Mouse (Mus musculus) kidney, embryonic 15.5 days (tissue): ENCODE measurements at regions not wholly inside any gene's neighbourhood (a gene's known extent, or its start where the extent isn't known, plus 50 kb on each side); places are given as distances from the start of the nearest gene placed in this dataset.

Experiments used
- ATAC-seq: fragments of 200-750 bp; cut with Nextera tagmentation; replicated peaks from 2 replicates; pipeline ENCODE4 v1.8.0; 2017; ENCODE audit warnings: moderate TSS enrichment; ENCODE audit not compliant: low FRiP score
- H3K27ac ChIP-seq: fragments of 300-500 bp; sonication (generic); 2 replicates; pipeline ENCODE4 v1.5.1; 2015; ENCODE audit warnings: mild to moderate bottlenecking, inconsistent platforms
- H3K27me3 ChIP-seq: fragments of 300-500 bp; sonication (generic); 2 replicates; pipeline ENCODE4 v1.6.1; 2015; ENCODE audit warnings: inconsistent platforms
- H3K36me3 ChIP-seq: fragments of 300-500 bp; sonication (generic); 2 replicates; pipeline ENCODE4 v1.6.1; 2015; ENCODE audit warnings: inconsistent platforms
- H3K4me1 ChIP-seq: fragments of 300-500 bp; sonication (generic); 2 replicates; pipeline ENCODE4 v1.6.1; 2015; ENCODE audit warnings: inconsistent platforms
- H3K4me2 ChIP-seq: fragments of 300-500 bp; sonication (generic); 2 replicates; pipeline ENCODE4 v1.6.1; 2015; ENCODE audit warnings: moderate library complexity, mild to moderate bottlenecking, inconsistent platforms
- H3K4me3 ChIP-seq: fragments of 300-500 bp; sonication (generic); replicated peaks from 2 replicates; pipeline ENCODE4 v1.5.1; 2015; ENCODE audit warnings: mild to moderate bottlenecking, inconsistent platforms
- H3K9ac ChIP-seq: fragments of 300-500 bp; sonication (generic); 2 replicates; pipeline ENCODE4 v1.6.1; 2015; ENCODE audit warnings: mild to moderate bottlenecking, inconsistent platforms
- H3K9me3 ChIP-seq: fragments of 300-500 bp; sonication (generic); replicated peaks from 2 replicates; pipeline ENCODE4 v1.6.1; 2016; ENCODE audit warnings: inconsistent platforms
- WGBS: fragments of 180-500 bp; shearing (Covaris S2); methylation state at CpG from one replicate; pipeline ENCODE4 v1.1.7; 2015; ENCODE audit warnings: mixed read lengths; 5-methylcytosine and 5-hydroxymethylcytosine counted together

DNA sequence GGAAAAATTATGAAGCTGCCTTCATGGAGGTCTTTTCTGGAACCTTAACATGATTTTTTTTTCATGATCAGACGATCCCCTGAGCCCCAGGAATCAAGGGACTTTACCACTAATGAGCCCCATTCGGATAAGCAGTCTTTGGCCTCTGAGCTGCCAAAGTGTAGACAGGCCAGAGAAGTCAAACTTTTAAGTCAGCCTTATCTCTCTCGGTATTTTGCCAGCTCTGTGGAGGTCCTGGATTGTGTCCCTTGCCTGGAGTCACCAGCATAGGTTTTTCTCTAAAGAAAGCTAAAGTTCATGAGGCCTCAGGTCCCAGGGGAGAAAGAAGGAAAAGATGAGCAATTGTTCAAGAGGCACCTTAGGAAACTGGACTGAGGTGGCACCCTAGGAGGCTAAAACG, 222.7 kb upstream of the Adamts9 start:
- no peak for ATAC-seq
- Histone ChIP-seq H3K27ac (no peak overlapping the region), H3K9me3 (no peaks in the 10 kb centered on the region), H3K4me1 (peaks cover 13% of the 10 kb centered on the region), H3K4me3 (no peak overlapping the region), H3K36me3 (no peaks in the 10 kb centered on the region), H3K4me2 (no peak overlapping the region), H3K27me3 (no peaks in the 10 kb centered on the region), H3K9ac (no peak overlapping the region)
- 69% methylated on average over 4 of the region's 4 CpGs for WGBS

DNA sequence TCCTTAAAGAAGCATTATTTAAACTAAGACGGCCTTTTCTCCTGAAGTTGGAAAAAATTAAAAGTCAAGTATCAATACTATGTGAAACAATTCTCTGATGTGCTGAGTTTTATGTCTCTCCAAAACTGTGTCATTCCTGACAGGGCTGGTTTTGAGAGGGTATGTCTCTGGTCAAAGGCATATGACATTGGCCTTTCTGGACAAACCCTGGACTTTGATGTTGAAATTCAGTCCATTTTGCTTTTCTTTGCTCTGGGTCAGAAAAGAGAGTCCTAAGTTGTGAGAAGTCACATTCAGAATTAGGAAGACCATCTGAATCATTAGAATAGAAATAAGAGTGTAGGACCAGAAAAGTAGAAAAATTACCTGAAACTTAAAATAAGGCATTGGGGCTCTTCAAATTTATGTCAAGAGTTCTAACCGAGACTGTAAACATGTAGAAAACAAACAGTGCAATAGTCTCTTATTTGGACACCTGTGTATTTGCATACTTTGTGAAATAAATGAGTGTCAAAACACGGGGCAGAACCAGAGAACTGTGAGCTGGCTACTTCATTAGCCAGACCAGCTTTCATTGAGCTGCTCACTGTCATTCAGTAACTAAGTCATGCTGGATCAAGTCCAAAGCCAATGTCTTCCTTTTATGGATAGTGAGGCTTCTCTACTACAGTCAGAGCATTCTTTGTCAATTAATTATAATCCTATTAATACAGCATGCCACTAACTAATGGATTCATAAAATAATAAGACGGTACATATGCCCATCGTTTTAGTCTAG, 209.3 kb upstream of the Adamts9 start:
- WGBS = 83% methylated on average over 5 of the region's 5 CpGs
- no peak for ATAC-seq
- Histone ChIP-seq H3K4me1 (peaks cover 7% of the 10 kb centered on the region; the same call in 1 of the 2 replicates), H3K27me3 (no peaks in the 10 kb centered on the region), H3K4me2 (no peak overlapping the region), H3K27ac (no peak overlapping the region), H3K9me3 (no peaks in the 10 kb centered on the region), H3K4me3 (no peak overlapping the region), H3K36me3 (no peaks in the 10 kb centered on the region), H3K9ac (no peak overlapping the region)

DNA sequence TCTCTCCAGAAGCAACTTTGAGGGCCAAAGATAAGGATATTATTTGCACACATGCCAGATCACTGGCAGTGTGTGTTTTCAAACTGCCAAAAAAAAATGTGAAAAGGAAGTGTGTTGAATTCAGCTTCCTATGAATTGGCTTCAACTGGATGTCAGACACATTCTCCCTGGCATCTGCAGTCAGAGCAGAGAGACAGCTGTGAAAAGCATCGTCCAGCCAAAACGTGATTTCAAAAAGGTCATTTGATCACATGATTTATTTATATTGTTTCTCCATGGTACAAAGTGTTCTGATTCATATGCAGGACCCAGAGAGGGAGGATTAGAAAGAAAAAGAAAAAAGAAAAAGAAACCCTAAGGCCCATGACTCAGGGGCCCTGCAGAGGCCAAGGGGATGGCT, 207.2 kb upstream of the Adamts9 start:
- ATAC-seq = no peak
- 47% methylated on average over 2 of the region's 2 CpGs for WGBS

DNA sequence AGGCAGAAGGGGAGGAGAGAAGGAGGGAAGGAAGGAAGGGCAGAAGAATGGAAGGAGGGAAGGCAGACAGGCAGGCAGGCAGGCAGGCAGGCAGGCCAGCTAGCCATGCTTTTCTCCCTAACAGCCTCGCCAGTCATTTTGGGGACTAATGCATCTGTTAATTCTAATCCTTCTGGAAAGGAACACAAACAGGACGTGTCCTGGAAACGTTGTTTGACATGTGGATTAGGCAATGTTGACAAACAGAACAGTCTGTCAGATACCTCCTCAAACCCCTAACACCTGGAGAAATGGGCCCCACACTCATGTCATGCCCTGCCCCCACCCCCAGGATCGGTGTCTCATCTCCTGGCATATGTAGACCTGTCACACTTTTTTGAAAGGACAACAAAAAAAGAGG, 206.7 kb upstream of the Adamts9 start:
- H3K9me3 ChIP-seq = no peaks in the 10 kb centered on the region
- no peak overlapping the region for H3K27ac ChIP-seq
- no peaks in the 10 kb centered on the region for H3K36me3 ChIP-seq
- H3K4me1 ChIP-seq = peaks cover 7% of the 10 kb centered on the region; the same call in 1 of the 2 replicates
- no peak overlapping the region for H3K4me2 ChIP-seq
- WGBS = 54% methylated on average over 4 of the region's 4 CpGs
- no peak overlapping the region for H3K4me3 ChIP-seq
- H3K27me3 ChIP-seq = no peaks in the 10 kb centered on the region
- no peak for ATAC-seq
- no peak overlapping the region for H3K9ac ChIP-seq

More for the DNA sequence above, 207.2 kb upstream of the Adamts9 start:
- Histone ChIP-seq H3K27ac (0 out of 2 replicates have a peak overlapping the region, but pooled peaks have one; percentile 54), H3K9ac (no peak overlapping the region), H3K4me2 (no peak overlapping the region), H3K36me3 (no peaks in the 10 kb centered on the region), H3K4me1 (peaks cover 7% of the 10 kb centered on the region; the same call in 1 of the 2 replicates), H3K27me3 (no peaks in the 10 kb centered on the region), H3K9me3 (no peaks in the 10 kb centered on the region), H3K4me3 (no peak overlapping the region)

DNA sequence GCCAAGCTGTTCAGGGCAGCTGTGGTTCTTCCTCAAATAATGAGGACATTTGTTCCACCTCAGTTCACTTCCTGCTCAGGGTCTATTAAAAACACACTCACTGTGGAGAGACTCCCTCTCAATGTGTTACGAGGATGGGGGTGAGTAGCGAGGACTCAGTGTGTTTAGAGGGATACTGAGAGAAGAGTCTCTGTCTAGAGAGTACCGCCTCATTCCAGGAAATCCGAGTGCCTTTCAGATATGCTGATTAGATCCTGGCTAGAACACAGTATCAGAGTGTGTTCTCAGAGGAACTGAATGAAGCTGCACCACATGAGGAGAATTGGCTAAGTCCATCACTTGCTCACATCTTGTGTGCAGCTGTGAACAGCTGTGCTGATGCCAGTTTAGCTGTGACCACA, 197.0 kb upstream of the Adamts9 start:
- Histone ChIP-seq H3K4me1 (0 out of 2 replicates have a peak, but pooled peaks cover 7% of the 10 kb centered on the region), H3K27ac (0 out of 2 replicates have a peak overlapping the region, but pooled peaks have one; percentile 41), H3K36me3 (no peaks in the 10 kb centered on the region), H3K4me3 (no peak overlapping the region), H3K9me3 (no peaks in the 10 kb centered on the region), H3K27me3 (no peaks in the 10 kb centered on the region), H3K9ac (no peak overlapping the region), H3K4me2 (no peak overlapping the region)
- peak; percentile 82 for ATAC-seq
- 12% methylated on average over 4 of the region's 4 CpGs for WGBS

DNA sequence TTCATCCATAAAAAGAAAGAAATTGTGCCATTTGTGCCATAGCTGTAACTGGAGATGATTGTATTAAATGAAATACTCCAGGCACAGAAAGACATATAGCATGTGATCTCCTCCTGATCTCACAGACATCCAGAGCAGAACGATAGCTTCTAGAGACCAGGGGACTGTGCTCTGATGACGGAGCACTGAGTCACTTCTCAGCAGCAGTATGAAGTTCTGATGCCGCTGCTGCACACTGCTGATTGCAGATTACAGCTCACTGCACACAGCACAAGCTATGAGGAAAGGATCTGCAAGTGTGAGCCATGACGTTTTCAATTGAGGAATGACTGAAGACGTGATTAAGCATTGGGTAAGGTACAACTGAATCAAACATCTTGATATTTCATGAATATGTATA, 190.6 kb upstream of the Adamts9 start:
- no peak overlapping the region for H3K4me3 ChIP-seq
- H3K4me1 ChIP-seq = no peaks in the 10 kb centered on the region
- no peak overlapping the region for H3K9ac ChIP-seq
- no peaks in the 10 kb centered on the region for H3K27me3 ChIP-seq
- H3K9me3 ChIP-seq = no peaks in the 10 kb centered on the region
- 68% methylated on average over 5 of the region's 5 CpGs for WGBS
- no peak for ATAC-seq
- H3K4me2 ChIP-seq = no peak overlapping the region
- no peaks in the 10 kb centered on the region for H3K36me3 ChIP-seq
- H3K27ac ChIP-seq = no peak overlapping the region

DNA sequence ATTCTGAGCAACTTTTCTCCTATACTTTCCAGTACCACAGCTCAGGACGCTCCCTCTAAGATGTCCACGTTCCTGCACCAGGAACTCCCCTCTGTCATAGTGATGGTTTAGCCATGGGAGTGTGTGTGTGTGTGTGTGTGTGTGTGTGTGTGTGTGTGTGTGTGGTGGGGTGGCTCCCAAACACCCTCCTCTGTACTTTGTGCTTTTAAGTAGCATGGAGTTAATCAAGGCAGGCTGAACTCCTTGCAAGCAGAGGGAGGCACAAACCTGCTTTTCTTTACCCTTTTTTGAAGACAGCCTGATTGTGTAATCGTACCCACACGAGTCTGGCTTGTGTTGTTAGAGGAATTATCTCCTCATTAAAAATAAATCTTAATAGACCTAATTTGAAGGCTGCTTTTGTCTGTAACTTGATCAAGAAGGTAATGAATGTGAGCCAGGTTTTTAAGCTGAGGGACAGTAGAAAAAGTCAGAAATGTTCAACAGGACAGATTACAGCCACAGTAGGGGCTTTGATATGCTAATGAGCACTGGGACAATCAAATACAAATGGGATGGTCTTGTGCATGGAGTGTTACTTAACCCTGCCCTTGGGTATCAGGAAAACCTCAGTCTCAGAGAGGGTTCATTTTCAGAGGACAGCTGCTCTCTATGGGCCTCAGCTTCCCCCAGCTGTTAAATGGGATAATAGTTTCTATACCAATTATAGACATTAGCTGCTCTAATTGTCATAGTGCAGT, 187.8 kb upstream of the Adamts9 start:
- no peaks in the 10 kb centered on the region for H3K9me3 ChIP-seq
- no peak overlapping the region for H3K27ac ChIP-seq
- no peak for ATAC-seq
- no peak overlapping the region for H3K9ac ChIP-seq
- no peak overlapping the region for H3K4me3 ChIP-seq
- 40% methylated on average over 4 of the region's 4 CpGs for WGBS
- H3K36me3 ChIP-seq = no peaks in the 10 kb centered on the region
- no peaks in the 10 kb centered on the region for H3K4me1 ChIP-seq
- no peaks in the 10 kb centered on the region for H3K27me3 ChIP-seq
- H3K4me2 ChIP-seq = no peak overlapping the region

DNA sequence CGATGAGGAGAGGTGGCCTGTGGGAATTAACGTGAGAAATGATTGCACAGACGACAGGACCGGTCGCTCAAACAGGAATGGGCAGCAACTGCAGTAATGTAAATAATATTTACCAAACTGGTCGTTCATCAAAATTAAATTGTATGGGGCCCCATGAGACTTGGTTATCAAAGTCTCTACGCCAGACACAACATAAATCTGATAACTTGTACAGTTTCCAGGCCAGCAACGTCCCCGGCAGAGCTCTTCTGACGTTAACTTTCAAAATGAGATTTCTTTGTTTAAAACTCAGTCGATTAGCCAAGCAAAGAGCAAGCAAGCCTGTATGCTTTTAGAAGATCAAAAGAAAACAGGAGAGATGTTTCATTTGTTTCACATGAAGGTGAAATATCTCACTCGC, 176.2 kb upstream of the Adamts9 start:
- no peaks in the 10 kb centered on the region for H3K36me3 ChIP-seq
- H3K4me2 ChIP-seq = 0 out of 2 replicates have a peak overlapping the region, but pooled peaks have one; percentile 7
- no peaks in the 10 kb centered on the region for H3K27me3 ChIP-seq
- peaks cover 8% of the 10 kb centered on the region; the same call in 1 of the 2 replicates for H3K4me1 ChIP-seq
- no peak overlapping the region for H3K9ac ChIP-seq
- no peak for ATAC-seq
- 51% methylated on average over 12 of the region's 12 CpGs for WGBS
- H3K27ac ChIP-seq = peak overlapping the region; percentile 57
- no peaks in the 10 kb centered on the region for H3K9me3 ChIP-seq
- H3K4me3 ChIP-seq = no peak overlapping the region

DNA sequence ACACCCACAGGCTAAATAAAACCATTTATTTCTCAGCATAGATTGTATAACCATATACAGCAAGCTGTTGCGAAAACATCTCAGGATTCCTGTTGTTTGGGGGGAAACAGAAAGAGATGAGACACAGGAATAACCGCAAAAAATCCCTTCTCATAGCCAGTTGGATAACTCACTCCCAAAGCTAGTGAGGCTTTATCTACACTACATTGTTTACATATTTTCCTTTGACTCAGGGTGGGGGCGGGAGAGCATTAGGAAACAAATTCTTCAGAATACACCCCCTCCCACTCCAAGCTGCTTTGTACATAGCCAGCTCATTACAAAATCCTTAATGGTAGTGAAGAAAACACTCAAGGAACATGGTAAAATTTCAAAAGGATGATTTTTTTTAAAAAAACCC, 170.1 kb upstream of the Adamts9 start:
- Histone ChIP-seq H3K27me3 (no peaks in the 10 kb centered on the region), H3K36me3 (no peaks in the 10 kb centered on the region), H3K4me2 (no peak overlapping the region), H3K4me1 (no peaks in the 10 kb centered on the region), H3K4me3 (no peak overlapping the region), H3K27ac (no peak overlapping the region), H3K9ac (no peak overlapping the region), H3K9me3 (no peaks in the 10 kb centered on the region)
- WGBS = 81% methylated on average over 3 of the region's 3 CpGs
- ATAC-seq = no peak

DNA sequence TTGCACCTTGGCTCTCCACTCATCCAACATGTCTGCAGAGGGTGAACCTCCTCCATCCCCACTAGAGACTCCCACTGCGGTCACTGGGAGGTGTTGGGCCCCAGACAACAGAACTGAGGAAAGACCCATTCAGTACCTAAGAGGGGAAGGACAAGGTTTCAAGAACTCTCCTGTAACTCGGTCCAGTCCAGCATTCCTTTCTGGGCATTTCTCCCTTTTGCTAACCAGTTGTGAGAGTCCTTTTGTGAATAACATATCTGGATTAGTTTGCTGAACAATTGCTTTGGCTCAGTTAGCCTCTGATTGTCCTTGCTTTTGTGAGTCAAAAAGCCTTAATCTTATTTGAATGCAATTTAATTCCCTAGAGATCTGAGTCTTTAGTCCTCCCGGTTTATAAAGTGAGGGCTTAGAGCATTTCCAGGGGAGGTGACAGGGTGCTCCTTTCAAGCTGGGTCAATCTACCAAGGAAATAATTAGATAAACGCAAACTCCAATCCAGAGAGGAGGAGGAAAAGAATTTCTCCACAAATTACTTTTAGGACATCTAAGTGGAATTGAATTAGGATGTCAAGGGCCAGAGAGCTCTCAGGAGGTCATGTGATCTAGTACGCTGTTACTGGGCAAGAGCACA, 151.6 kb upstream of the Adamts9 start:
- Histone ChIP-seq H3K36me3 (no peaks in the 10 kb centered on the region), H3K4me2 (no peak overlapping the region), H3K27me3 (no peaks in the 10 kb centered on the region), H3K9ac (no peak overlapping the region), H3K4me3 (no peak overlapping the region), H3K4me1 (0 out of 2 replicates have a peak, but pooled peaks cover 2% of the 10 kb centered on the region), H3K27ac (no peak overlapping the region), H3K9me3 (no peaks in the 10 kb centered on the region)
- WGBS = 57% methylated on average over 5 of the region's 5 CpGs
- no peak for ATAC-seq

DNA sequence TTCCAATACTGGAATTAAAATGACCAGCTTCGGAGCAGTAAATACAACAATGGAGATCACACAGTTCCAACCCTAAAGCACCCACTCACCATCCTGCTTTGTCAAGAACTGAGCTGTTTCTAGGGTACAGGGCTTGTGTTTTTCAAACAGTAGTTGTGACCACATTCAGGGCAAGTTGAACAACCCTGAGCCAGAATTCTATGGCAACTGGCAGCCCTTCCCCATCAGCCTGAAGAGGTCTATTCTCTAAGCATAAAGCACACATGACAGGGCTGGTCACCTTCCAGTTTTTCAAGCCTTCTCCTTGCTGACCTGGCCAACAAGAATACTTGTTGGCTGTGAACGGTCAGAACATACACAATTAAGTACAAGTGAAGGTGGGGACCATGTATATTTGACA, 150.5 kb upstream of the Adamts9 start:
- WGBS = 89% methylated on average over 2 of the region's 2 CpGs
- Histone ChIP-seq H3K4me2 (no peak overlapping the region), H3K4me1 (0 out of 2 replicates have a peak, but pooled peaks cover 2% of the 10 kb centered on the region), H3K27ac (no peak overlapping the region), H3K27me3 (no peaks in the 10 kb centered on the region), H3K4me3 (no peak overlapping the region), H3K36me3 (no peaks in the 10 kb centered on the region), H3K9ac (no peak overlapping the region), H3K9me3 (no peaks in the 10 kb centered on the region)
- ATAC-seq = no peak

DNA sequence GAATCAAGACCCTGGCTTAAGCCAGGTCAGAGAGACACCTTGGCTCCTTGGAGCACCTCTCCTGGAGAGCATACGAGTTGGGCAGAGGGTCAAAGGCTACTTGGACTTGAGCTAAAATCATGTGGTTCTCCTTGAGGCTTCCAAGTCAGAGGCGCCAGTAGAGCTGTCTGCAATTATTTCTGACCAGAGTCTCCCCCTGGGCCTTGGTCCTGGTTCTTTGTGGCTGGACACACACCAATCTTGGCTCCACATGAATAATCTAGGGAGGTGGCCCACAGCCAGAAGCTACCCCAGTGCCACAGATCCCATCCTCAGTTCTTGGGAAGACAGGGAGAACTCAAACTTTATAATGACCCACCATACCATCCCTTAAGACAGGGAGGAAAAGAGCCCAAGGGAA, 144.0 kb upstream of the Adamts9 start:
- Histone ChIP-seq H3K9ac (no peak overlapping the region), H3K27me3 (no peaks in the 10 kb centered on the region), H3K4me2 (no peak overlapping the region), H3K36me3 (no peaks in the 10 kb centered on the region), H3K4me3 (no peak overlapping the region), H3K9me3 (no peaks in the 10 kb centered on the region), H3K27ac (no peak overlapping the region), H3K4me1 (0 out of 2 replicates have a peak, but pooled peaks cover 6% of the 10 kb centered on the region)
- 79% methylated on average over 2 of the region's 2 CpGs for WGBS
- ATAC-seq = no peak
